Mouse (Mus musculus): ENCODE data around the gene Sult2b1. TPM values are rescaled to one million over a fixed set of nuclear protein-coding genes. Genes with fewer than 3 reads are reported as not detected.

Sult2b1 gene
- polyA plus RNA-seq, 1 experiment from 2014 or later: 0.70 TPM

DNA sequence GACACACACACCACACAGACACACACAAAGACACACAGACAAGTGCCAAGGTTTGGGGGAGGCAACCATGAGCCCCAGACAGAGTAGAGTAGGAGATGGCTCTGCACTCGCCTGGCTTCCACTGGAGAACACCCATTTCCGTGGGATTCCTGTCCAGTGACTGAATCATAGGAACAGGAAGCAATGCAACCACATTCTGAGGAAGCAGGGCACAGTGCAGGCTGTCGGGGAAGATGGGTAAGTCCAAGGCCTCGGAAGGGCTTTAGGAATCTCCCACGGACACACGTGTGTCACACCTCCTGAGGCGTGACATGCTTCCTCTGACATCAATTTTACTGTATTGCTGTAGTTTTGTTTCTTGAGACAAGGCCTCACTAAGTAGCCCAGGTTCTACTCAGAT, 36.4 kb downstream of the Sult2b1 start:
- Histone ChIP-seq H3K27ac (ENCODE audit: low read depth, low read length) (no peak overlapping the region), H3K27me3 (replicated peaks; ENCODE audit: control insufficient read depth, insufficient read depth, low read length) (no peaks in the 10 kb centered on the region), H3K4me1 (replicated peaks; ENCODE audit: control insufficient read depth, insufficient read depth, low read length) (no peaks in the 10 kb centered on the region; the same call in 1 of the 2 replicates), H3K36me3 (ENCODE audit: control insufficient read depth, insufficient read depth, low read length) (no peaks in the 10 kb centered on the region), H3K9me3 (ENCODE audit: control insufficient read depth, low read length) (peaks cover 3% of the 10 kb centered on the region), H3K4me3 (ENCODE audit: low read depth, low read length) (no peak overlapping the region), H3K4me2 (no peak overlapping the region), H3K9ac (ENCODE audit: low read depth, low read length) (no peak overlapping the region)
- 51% methylated on average over 7 of the region's 7 CpGs for WGBS
- no peak for ATAC-seq (replicated peaks; ENCODE audit: low FRiP score)
- DNase-seq (ENCODE audit: low spot score): no peak

DNA sequence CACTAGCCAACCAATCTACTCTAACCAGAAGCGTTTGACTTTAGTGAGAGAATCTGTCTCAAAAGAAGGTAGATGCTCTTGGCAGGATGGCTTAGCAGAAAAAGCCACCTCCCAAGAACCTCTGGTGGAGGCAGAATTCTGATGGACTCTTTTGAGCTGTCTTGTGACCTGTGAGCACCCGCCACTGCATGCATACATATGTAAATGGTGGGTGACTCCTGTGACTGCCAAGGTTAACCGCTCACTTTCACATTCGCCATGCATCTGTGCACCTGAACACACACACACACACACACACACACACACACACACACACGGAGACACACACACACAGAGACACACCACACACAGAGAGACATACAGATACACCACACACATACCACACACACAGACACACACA, 37.0 kb downstream of the Sult2b1 start:
- Histone ChIP-seq H3K27me3 (replicated peaks; ENCODE audit: control insufficient read depth, insufficient read depth, low read length) (no peaks in the 10 kb centered on the region), H3K4me1 (replicated peaks; ENCODE audit: control insufficient read depth, insufficient read depth, low read length) (no peaks in the 10 kb centered on the region; the same call in 1 of the 2 replicates), H3K36me3 (ENCODE audit: control insufficient read depth, insufficient read depth, low read length) (no peaks in the 10 kb centered on the region), H3K4me2 (no peak overlapping the region), H3K9me3 (ENCODE audit: control insufficient read depth, low read length) (peaks cover 3% of the 10 kb centered on the region), H3K9ac (ENCODE audit: low read depth, low read length) (no peak overlapping the region), H3K4me3 (ENCODE audit: low read depth, low read length) (no peak overlapping the region), H3K27ac (ENCODE audit: low read depth, low read length) (no peak overlapping the region)
- no peak for DNase-seq (ENCODE audit: low spot score)
- WGBS: 89% methylated on average over 5 of the region's 5 CpGs
- no peak for ATAC-seq (replicated peaks; ENCODE audit: low FRiP score)

DNA sequence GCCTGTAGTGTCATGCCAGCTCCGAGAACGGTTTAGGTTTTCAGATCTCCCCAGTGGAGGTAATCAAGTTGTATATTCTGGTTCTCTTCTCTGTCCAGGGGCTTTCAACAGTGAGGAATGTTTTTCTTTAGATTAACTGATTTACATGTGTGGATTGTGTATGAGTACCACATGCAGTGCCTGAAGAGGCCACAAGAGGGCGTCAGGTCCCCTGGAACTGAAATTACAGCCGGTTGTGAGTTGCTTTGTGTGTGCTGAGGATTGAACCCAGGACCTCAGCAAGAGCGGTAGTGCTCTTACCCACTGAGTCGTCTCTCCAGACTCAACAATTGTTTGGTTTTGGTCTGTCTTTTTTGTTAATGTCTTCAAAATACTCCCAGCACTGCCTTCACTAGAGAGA, 38.0 kb downstream of the Sult2b1 start:
- WGBS: 56% methylated on average over 6 of the region's 6 CpGs
- Histone ChIP-seq H3K4me2 (no peak overlapping the region), H3K4me3 (ENCODE audit: low read depth, low read length) (no peak overlapping the region), H3K9ac (ENCODE audit: low read depth, low read length) (no peak overlapping the region), H3K36me3 (ENCODE audit: control insufficient read depth, insufficient read depth, low read length) (no peaks in the 10 kb centered on the region), H3K4me1 (replicated peaks; ENCODE audit: control insufficient read depth, insufficient read depth, low read length) (no peaks in the 10 kb centered on the region; the same call in 1 of the 2 replicates), H3K27ac (ENCODE audit: low read depth, low read length) (no peak overlapping the region), H3K27me3 (replicated peaks; ENCODE audit: control insufficient read depth, insufficient read depth, low read length) (no peaks in the 10 kb centered on the region), H3K9me3 (ENCODE audit: control insufficient read depth, low read length) (peaks cover 3% of the 10 kb centered on the region)
- no peak for ATAC-seq (replicated peaks; ENCODE audit: low FRiP score)
- DNase-seq (ENCODE audit: low spot score): no peak

DNA sequence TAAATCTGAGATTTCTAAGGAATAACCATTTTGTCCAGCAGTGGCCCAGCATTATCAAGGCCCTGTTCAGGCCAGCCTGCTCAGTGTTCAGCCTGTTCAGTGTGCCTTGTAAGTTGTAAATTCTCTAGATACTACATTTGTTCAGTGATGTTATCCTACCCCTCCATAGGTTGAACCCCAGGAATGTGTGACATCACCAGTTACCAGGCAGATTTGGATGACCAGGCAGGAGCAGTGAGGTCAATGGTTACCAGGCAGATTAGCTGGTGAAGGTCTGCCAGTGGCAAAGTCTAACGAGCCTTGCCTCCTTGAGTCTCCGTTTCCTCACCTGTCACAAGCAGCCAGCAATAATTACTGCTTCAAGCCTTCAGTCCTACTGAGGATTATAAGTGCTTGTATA, 40.1 kb downstream of the Sult2b1 start:
- H3K9ac ChIP-seq (ENCODE audit: low read depth, low read length): no peak overlapping the region
- no peak overlapping the region for H3K27ac ChIP-seq (ENCODE audit: low read depth, low read length)
- WGBS: 38% methylated on average over 2 of the region's 2 CpGs
- H3K4me1 ChIP-seq (replicated peaks; ENCODE audit: control insufficient read depth, insufficient read depth, low read length): no peaks in the 10 kb centered on the region; the same call in 1 of the 2 replicates
- no peaks in the 10 kb centered on the region for H3K36me3 ChIP-seq (ENCODE audit: control insufficient read depth, insufficient read depth, low read length)
- peaks cover 3% of the 10 kb centered on the region for H3K9me3 ChIP-seq (ENCODE audit: control insufficient read depth, low read length)
- no peak overlapping the region for H3K4me3 ChIP-seq (ENCODE audit: low read depth, low read length)
- H3K27me3 ChIP-seq (replicated peaks; ENCODE audit: control insufficient read depth, insufficient read depth, low read length): no peaks in the 10 kb centered on the region
- ATAC-seq (replicated peaks; ENCODE audit: low FRiP score) (no peak), DNase-seq (ENCODE audit: low spot score) (no peak)
- H3K4me2 ChIP-seq: no peak overlapping the region

DNA sequence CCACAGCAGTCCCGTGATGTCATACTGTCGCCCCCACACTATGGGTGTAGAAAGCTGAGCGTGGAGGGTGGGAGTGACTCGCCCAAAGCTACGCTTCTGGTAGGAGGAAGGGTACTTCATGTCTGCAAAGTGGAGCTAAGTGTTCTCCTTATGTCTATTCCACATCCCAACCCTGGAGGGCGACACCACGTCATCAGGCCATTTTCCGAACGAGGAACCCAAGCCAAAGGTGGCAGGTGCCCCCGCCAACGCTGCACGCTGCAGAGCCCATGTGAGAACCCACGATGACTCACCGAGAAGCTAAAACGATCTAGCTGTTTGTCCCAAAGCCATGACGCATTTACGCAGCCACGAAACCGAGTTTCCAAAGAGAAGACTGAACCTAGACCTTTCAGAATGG, 42.1 kb downstream of the Sult2b1 start:
- H3K4me1 ChIP-seq (replicated peaks; ENCODE audit: control insufficient read depth, insufficient read depth, low read length): no peaks in the 10 kb centered on the region
- peak overlapping the region; percentile 36 for H3K4me3 ChIP-seq (ENCODE audit: low read depth, low read length)
- WGBS: 29% methylated on average over 19 of the region's 19 CpGs
- DNase-seq (ENCODE audit: low spot score) (no peak), ATAC-seq (replicated peaks; ENCODE audit: low FRiP score) (no peak)
- H3K36me3 ChIP-seq (ENCODE audit: control insufficient read depth, insufficient read depth, low read length): no peaks in the 10 kb centered on the region
- H3K27ac ChIP-seq (ENCODE audit: low read depth, low read length): no peak overlapping the region
- H3K4me2 ChIP-seq: peak overlapping the region; percentile 61
- H3K9ac ChIP-seq (ENCODE audit: low read depth, low read length): no peak overlapping the region
- H3K9me3 ChIP-seq (ENCODE audit: control insufficient read depth, low read length): peaks cover 3% of the 10 kb centered on the region
- no peaks in the 10 kb centered on the region for H3K27me3 ChIP-seq (replicated peaks; ENCODE audit: control insufficient read depth, insufficient read depth, low read length)

DNA sequence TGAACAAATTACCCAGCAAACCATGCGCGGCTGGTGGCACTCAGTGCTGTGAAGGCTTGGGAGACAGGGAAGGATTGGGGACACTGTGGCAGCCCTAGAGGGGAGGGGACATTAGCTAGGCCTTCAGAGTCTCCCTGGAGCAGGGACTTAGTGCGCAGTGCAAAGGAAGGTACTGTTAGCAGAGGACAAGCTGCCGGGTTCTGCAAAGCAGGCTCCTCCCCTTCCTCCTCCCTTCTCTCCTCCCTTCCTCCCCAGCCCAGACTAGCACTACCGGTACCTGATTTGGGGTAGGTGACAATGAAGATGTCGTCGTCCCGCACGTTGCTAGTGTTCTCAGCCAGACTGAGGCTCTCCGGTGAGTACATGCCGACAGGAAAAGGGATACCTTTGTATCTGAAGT, 42.7 kb downstream of the Sult2b1 start:
- DNase-seq (ENCODE audit: low spot score) (no peak), ATAC-seq (replicated peaks; ENCODE audit: low FRiP score) (0 out of 2 replicates have a peak, but pooled peaks have one; percentile 30)
- H3K27ac ChIP-seq (ENCODE audit: low read depth, low read length): no peak overlapping the region
- no peaks in the 10 kb centered on the region for H3K36me3 ChIP-seq (ENCODE audit: control insufficient read depth, insufficient read depth, low read length)
- H3K9me3 ChIP-seq (ENCODE audit: control insufficient read depth, low read length): peaks cover 3% of the 10 kb centered on the region
- no peaks in the 10 kb centered on the region for H3K4me1 ChIP-seq (replicated peaks; ENCODE audit: control insufficient read depth, insufficient read depth, low read length)
- peak overlapping the region; percentile 36 for H3K4me3 ChIP-seq (ENCODE audit: low read depth, low read length)
- WGBS: 33% methylated on average over 11 of the region's 11 CpGs
- H3K27me3 ChIP-seq (replicated peaks; ENCODE audit: control insufficient read depth, insufficient read depth, low read length): no peaks in the 10 kb centered on the region
- H3K4me2 ChIP-seq: peak overlapping the region; percentile 61
- H3K9ac ChIP-seq (ENCODE audit: low read depth, low read length): no peak overlapping the region

DNA sequence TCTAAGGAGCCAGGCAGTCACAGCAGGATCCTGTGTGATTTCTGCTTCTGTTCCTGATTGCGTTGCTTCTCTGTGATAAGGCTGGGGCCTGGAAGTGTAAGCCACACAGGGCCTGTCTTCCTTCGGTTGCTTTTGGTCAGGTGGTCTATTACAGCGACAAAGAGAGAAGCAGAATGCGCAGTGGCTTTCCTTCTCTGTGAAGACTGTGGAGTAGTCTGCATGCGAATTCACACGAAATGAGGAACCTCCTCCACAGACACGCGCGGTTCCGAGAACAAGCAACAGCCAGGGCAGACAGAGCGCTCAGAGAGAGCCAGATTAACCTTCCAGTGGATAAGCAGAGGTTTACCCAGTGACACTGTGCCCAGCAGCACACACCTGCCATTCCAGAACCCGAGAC, 43.2 kb downstream of the Sult2b1 start:
- no peak overlapping the region for H3K27ac ChIP-seq (ENCODE audit: low read depth, low read length)
- no peaks in the 10 kb centered on the region for H3K4me1 ChIP-seq (replicated peaks; ENCODE audit: control insufficient read depth, insufficient read depth, low read length)
- no peak overlapping the region for H3K9ac ChIP-seq (ENCODE audit: low read depth, low read length)
- no peaks in the 10 kb centered on the region for H3K27me3 ChIP-seq (replicated peaks; ENCODE audit: control insufficient read depth, insufficient read depth, low read length)
- H3K36me3 ChIP-seq (ENCODE audit: control insufficient read depth, insufficient read depth, low read length): no peaks in the 10 kb centered on the region
- ATAC-seq (replicated peaks; ENCODE audit: low FRiP score) (no peak), DNase-seq (ENCODE audit: low spot score) (no peak)
- peak overlapping the region; percentile 61 for H3K4me2 ChIP-seq
- H3K4me3 ChIP-seq (ENCODE audit: low read depth, low read length): no peak overlapping the region; the same call in 1 of the 2 replicates
- no peaks in the 10 kb centered on the region for H3K9me3 ChIP-seq (ENCODE audit: control insufficient read depth, low read length)
- WGBS: 58% methylated on average over 12 of the region's 12 CpGs

DNA sequence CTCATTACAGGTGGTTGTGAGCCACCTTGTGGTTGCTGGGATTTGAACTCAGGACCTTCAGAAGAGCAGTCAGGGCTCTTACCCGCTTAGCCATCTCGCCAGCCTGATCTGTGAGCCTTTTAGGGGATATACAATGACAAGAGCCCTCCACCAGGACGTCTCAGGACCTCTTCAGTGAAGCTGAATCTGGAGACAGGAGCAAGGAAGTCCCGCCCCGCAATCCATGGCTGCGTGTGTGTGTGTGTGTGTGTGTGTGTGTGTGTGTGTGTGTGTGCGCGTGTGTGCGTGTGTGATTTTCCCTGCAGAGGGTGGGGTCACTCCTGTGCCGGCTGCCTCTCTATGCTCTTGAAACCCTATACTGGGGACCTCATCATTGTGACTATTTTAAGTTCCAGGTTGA, 44.6 kb downstream of the Sult2b1 start:
- WGBS: 72% methylated on average over 10 of the region's 10 CpGs
- no peak overlapping the region for H3K27ac ChIP-seq (ENCODE audit: low read depth, low read length)

DNA sequence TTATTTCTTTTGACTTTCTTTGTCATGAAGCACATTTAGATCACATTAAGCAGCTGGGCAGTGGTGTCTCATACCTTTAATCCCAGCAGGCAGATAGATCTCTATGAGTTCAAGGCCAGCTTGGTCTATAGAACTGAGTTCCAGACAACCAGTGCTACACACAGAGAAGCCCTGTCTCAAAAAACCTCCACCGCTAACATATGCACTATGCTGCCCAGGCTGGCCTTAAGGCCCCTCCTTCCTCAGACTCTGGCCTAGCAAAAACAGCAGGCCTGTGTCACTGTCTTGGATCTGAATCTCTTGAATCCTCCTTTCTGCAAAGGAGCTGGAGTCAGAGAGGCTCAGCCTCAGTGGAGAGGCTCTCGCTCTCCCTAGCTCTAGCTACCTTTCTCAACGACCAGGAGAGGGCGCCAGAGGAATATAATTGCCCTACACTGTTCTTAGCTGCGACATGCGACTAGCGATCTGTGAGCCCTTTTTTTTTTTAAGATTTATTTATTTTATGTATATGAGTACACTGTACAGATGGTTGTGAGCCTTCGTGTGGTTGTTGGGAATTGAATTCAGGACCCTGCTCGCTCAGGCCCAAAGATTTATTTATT, 45.2 kb downstream of the Sult2b1 start:
- no peaks in the 10 kb centered on the region for H3K36me3 ChIP-seq (ENCODE audit: control insufficient read depth, insufficient read depth, low read length)
- ATAC-seq (replicated peaks; ENCODE audit: low FRiP score) (peak; percentile 76), DNase-seq (ENCODE audit: low spot score) (peak; percentile 69)
- WGBS: 6% methylated on average over 9 of the region's 9 CpGs
- no peak overlapping the region for H3K27ac ChIP-seq (ENCODE audit: low read depth, low read length)
- no peak overlapping the region for H3K4me2 ChIP-seq
- no peak overlapping the region for H3K9ac ChIP-seq (ENCODE audit: low read depth, low read length)
- no peak overlapping the region for H3K4me3 ChIP-seq (ENCODE audit: low read depth, low read length)
- H3K4me1 ChIP-seq (replicated peaks; ENCODE audit: control insufficient read depth, insufficient read depth, low read length): no peaks in the 10 kb centered on the region
- no peaks in the 10 kb centered on the region for H3K9me3 ChIP-seq (ENCODE audit: control insufficient read depth, low read length)
- H3K27me3 ChIP-seq (replicated peaks; ENCODE audit: control insufficient read depth, insufficient read depth, low read length): no peaks in the 10 kb centered on the region

More for the DNA sequence above, 44.6 kb downstream of the Sult2b1 start:
- no peaks in the 10 kb centered on the region for H3K4me1 ChIP-seq (replicated peaks; ENCODE audit: control insufficient read depth, insufficient read depth, low read length)
- ATAC-seq (replicated peaks; ENCODE audit: low FRiP score): no peak
- no peaks in the 10 kb centered on the region for H3K36me3 ChIP-seq (ENCODE audit: control insufficient read depth, insufficient read depth, low read length)
- no peaks in the 10 kb centered on the region for H3K9me3 ChIP-seq (ENCODE audit: control insufficient read depth, low read length)
- no peak overlapping the region for H3K9ac ChIP-seq (ENCODE audit: low read depth, low read length)
- H3K27me3 ChIP-seq (replicated peaks; ENCODE audit: control insufficient read depth, insufficient read depth, low read length): no peaks in the 10 kb centered on the region
- no peak for DNase-seq (ENCODE audit: low spot score)
- H3K4me2 ChIP-seq: no peak overlapping the region
- H3K4me3 ChIP-seq (ENCODE audit: low read depth, low read length): no peak overlapping the region
